Mouse (Mus musculus) ES-Bruce4 (cell line): ENCODE data around the gene Kirrel3.

Source experiments
- CTCF ChIP-seq: IDR thresholded peaks from one replicate; pipeline ENCODE4 v1.8.1; 2011; ENCODE audit warnings: low read depth, low read length
- POLR2A ChIP-seq: IDR thresholded peaks from one replicate; pipeline ENCODE4 v1.8.1; 2011; ENCODE audit warnings: low read length; ENCODE audit not compliant: insufficient read depth

GRCm38 (mm10) chr9:34939621-34940020 is 453.9 kb downstream of the Kirrel3 start:
- TF ChIP-seq CTCF, result no peak
- TF ChIP-seq POLR2A, result no peak
